Mouse (Mus musculus) CH12F3 (cell line): ENCODE results near the gene Ahnak2.

Source experiments
- in situ Hi-C: fragments of 300-500 bp; cut with MboI; formaldehyde crosslinking; loops from 2 replicates; pipeline ENCODE4 v1.14.3; 2020; ENCODE audit warnings: low sequenced_read_pairs

The Ahnak2 gene

DNA sequence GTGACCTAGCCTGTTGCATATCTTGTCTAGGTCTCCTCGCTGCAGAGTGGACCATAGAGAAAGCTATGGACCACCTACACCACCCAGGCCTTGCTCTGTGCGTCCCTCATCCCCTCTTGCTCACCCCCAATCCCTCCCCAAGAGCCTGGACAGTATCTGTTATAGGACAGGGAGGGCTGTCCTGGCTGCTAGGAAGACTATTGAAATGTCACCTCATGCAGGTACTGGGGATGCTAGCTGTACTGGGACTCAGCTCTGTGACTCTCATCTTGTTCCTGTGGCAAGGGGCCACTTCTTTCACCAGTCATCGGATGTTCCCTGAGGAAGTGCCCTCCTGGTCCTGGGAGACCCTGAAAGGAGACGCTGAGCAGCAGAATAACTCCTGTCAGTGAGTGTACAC is 39.3 kb downstream of the Ahnak2 start:
- in situ Hi-C loops = no loop called here

DNA sequence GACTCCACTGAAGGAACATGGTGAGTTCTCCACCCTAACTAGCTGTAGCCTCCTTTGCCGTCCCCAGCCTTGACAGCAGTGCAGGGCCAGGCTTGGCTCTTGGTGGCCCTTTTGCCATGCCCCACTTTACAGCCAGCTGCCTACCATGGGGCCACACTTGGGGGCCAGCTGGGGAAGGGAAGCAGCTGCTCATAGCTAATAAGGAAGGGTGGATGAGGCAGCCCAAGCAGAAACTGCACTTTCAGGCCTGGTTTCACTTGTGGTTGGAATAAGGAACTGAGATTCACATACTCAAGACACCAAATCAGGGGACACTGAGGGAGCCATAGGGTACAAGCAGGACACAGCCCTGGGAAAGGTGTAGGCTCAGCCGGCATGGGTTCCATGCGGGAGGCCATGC is 40.4 kb downstream of the Ahnak2 start:
- in situ Hi-C loops = no loop called here

DNA sequence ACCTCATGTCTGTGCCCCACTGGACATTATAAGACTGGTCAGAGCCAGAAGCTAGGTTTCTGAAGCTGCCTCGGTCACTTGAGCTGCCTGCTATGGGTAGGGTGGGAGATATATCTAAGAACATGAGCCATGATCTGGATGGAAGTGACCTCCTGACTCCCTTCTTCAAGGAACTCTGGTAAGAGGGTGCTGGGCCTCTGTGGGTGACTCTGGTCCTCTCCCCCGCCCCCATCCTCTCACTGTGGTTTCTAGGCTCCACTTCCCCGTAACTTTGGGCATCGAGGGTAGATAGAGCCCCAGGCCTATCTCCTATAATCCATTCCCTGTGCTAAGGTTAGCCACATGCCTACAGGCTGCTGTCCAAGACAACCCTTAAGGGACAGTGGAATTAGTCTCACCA is 41.0 kb downstream of the Ahnak2 start:
- in situ Hi-C loops = no loop called here

DNA sequence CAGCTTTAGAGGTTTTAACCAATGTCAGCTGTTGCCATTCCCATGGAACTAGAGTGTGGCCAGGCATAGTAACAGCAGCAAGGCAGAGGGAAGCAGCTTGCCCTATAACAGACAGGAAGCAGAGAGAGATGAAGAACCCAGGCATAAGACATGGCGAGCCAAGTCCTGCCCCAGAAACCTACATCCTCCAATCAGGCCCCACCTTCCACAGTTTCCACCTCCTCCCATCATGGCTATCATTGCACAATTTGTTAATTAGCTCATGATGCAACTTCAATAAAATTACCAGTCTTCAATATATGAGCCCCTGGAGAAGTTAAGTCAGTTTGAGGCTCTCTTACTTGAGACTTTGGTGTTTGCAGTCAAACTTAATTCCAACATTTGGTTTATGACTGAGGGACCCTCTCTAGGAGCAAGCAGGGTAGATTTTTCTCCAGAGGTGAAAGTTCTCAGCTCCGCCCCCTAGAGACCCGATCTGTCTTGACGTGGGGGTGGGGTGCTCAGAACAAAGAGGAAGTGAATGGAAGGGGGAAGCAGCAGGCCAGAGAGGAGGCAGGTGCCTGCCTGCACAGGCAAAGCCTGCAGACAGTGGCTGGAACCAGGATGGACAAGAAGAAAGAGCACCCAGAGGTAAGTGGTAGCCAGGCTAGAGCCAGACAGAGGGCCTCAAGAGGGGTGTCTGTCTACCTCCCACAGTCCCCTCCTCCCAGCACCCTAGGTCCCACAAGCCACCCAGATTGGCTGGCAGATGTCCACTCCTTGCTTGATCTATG is 42.1 kb downstream of the Ahnak2 start, which contains the start of gene Pld4:
Gene Pld4, plus strand, starts transcription at position 502 of the 773 bp plus-strand sequence.
- in situ Hi-C loops = no loop called here

DNA sequence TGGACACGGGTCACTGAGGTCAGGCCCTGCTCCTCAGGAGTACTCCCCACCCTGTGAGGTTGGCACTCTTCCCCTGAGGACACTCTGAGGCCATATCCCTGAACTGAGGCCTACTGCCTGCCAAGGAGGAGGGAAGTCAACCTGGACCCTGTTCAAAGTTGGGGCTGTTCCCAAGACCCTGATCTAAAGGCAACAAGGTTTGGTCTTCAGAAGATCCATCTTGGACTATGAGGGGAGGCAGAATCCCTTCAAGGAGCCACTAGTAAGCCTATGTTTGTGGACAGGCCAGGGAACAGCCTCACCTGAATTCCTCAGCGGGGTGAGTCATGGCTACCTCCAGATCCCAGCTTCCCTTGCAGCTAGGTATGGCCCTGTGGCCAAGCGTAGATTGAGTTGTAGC is 43.0 kb downstream of the Ahnak2 start:
- in situ Hi-C loops = no loop called here

DNA sequence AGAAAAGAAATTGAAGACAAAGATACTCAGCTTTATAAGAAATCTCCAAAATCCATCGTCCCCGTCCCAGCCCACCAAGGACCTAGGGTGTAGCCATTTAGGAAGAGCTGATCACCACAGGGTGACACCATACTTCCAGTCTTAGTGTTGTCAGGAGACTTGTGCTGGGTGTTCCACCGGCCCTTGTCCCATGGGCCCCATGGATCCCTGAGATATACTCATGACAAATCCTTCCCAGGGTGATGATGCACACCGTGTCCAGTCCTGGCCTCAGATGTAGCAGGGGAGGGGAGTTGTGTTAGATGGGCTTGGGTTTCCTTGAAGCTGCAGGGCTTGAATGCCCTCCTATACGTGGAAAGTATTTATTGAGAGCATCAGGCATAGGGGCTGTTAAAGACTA is 44.6 kb downstream of the Ahnak2 start:
- in situ Hi-C loops = no loop called here

DNA sequence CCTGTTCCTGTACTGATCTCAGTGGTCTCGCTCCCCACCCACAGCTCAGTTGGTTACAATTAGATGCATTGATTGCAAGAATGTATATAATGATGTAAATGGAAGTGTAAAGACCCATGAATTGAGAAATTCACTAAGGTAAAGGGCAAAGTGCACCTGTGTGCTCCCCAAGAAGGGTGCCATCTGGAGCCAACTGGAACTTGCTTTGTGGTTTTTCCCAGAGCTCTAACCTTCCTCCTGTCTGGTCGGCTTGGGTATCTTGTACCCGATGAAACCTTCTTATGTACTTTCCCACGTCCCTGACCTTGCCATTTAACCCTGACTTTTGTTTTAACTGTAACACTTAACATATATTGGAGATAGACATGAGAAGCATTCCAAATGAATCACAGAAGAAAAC is 46.6 kb downstream of the Ahnak2 start:
- in situ Hi-C loops = no loop called here

DNA sequence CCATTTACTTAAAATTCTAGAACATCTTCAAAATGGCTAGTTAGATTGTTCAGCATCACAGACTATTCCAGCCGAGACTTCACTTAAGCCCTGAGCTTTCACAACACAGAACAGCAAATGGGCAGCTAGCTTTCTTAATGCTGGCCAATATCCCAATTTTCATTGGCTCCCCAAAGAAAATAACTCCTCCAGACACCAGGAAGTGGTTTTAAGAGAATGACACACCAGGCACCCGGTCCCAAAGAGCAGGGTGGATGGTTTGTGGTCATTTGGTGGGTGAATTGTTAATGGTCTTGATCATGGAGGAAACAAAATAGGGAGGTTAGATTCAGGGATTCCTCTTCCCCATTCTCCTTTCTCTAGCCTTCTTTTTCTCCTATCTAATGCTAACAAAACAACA is 50.1 kb downstream of the Ahnak2 start:
- in situ Hi-C loops = no loop called here

DNA sequence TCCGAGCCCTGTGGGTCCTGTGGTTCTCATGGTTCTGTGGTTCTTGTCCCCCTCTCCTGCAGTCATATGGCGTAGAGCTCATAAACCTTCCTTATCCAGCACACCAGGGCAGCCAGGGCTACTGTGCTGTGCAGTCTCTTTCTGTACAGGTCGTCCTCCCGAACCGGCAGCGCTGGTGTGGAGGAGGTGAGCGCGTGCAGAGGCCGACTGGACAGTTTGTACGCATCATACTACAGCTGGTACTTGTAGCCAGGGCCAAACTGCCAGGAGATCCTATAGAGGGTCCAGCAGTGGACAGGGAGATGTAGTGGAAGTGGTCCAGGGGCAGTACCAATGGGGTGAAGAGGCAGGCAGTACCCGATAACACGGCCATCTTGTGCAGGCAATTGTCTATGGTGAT is 51.5 kb downstream of the Ahnak2 start:
- in situ Hi-C loops = no loop called here

DNA sequence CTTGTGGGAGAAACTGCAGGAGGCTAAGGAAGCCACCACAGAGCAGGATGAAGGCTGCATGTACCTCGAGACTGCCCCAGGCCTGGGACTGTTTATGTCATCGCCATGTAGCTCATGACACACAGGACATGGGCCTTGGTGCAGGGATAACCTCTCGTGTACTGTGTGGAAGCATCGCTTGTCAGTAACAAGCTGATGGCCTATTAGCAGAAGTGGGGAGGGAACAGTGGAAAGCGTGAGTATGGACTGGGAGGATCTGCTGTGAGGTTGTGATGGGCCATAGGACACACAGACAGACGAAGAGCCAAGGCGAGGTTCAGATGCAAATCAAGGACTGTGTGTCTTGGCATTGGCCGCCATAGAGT is 54.9 kb downstream of the Ahnak2 start:
- in situ Hi-C loops = loop anchor here (5.0 kb wide), 1 partner anchor 50 kb away; no protein-coding TSS in a partner anchor

DNA sequence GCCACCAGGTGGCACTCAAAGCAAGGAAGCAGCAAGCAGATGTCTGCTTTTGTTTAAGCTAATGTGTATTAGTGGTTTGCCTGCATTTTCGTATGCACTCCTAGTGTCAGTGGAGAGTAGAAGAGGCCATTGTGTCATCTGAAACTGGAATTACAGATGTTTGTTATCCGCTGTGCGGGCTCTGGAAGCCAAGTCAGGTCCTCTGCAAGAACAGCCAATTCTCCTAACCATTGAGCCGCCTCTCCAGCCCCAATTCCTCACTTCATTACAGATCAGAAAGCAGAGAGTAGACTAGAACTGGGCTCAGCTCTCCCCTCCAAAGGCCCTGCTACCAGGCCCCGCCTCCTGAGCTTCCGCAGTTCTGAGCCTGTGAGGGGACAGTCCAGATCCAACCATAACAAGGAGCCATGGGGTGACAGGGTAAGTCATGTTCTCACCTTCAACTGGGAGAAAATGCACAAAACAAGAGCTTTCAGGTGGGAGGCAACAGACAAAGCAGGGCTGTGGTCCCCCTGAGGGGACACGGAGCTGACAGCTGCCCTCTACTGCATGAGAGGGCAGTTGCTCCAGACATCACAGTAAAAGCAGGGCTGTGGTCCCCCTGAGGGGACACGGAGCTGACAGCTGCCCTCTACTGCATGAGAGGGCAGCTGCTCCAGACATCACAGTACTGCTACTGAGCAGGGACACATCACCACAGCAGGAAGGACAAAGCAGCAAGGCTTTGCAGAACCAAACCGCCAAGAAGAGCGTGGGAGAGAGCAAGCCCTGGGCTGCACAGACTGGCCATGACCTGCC is 55.5 kb downstream of the Ahnak2 start:
- in situ Hi-C loops = loop anchor here (5.0 kb wide), 1 partner anchor 50 kb away; no protein-coding TSS in a partner anchor

DNA sequence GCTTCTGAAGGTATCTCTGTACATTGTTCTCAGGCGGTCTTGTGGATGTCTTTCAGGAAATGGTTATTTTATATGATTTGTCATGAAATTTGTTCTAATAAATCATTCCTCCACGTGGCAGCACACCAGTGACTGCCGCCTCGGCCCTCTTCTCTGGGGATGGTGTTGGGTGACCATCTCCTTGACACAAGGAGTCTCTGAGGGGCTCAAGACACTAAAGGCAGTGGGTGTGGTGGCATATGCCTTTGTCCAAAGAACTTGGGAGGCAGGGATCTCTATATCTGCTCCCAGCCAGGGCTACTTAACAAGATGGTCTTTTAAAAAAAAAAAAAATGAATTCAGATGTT is 56.0 kb downstream of the Ahnak2 start:
- in situ Hi-C loops = loop anchor here (5.0 kb wide), 1 partner anchor 51 kb away; no protein-coding TSS in a partner anchor

DNA sequence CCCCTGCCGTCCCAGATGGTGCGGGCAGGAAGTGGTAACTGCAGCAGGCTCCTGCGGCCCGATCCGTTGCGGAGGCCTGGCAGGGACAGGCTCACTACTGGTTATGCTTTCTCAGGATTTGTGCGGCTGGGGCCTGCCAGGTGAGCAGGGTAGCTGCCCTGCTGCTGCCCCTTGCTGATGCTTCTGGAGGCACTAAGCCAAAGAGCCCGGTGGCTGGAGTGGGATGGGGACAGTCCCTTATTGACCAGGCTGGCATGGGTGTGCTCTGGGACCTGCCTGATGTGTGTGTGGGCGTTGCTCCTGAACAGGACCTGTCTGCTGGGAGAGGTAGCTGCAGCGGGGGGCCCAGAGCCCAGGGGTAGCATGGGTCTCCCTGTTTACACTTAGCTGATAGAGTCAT is 56.7 kb downstream of the Ahnak2 start:
- in situ Hi-C loops = loop anchor here (5.0 kb wide), 1 partner anchor 52 kb away; no protein-coding TSS in a partner anchor

DNA sequence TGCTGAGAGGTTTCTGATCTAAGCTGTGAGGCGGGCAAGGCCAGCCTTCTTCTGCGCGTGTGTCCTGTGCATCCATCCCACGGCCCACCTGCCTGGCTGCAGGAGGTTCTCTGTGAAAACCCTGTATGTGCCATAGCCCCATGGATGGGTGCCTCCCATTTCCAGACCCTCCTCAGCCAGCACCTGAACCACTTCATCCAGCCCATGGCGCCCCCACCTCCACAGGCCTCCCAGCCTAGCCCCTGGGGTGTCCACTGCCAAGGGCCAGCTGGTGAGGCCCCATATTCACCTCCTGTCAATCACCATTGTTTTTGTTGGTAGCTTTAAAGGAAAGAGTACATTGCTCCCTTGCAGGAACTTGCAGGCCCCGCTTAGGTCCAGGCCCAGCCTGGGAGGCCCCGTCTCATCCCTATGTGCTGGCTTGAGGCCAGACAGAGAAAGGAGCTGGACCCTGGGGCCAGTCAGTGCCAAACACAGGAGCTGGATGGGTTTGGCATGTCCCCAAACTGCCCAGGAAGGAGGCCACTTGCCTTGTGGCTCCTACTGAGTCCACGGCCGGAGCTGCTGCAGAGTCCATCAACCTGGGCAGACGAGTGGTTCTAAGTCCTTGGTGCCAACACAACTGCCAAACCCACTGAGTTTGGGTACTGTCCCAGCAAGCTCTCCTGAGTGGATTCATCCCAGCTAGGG is 57.4 kb downstream of the Ahnak2 start:
- in situ Hi-C loops = loop anchor here (5.0 kb wide), 1 partner anchor 52 kb away; no protein-coding TSS in a partner anchor

DNA sequence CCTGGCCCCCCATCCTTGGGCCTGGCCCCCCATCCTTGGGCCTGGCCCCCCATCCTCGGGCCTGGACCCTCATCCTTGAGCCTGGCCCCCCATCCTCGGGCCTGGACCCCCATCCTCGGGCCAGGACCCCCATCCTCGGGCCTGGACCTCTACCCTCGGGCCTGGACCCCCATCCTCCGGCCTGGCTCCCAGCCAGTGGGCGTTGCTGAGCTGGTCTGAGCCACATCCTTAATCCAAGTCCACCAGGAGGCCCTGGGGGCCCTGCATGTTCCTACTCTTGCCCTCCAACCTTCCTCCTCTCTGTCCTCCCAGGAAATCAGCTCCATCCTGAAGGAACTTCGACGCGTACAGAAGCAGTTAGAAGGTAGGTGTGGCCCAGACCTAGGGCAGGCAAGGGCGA is 58.2 kb downstream of the Ahnak2 start:
- in situ Hi-C loops = no loop called here

DNA sequence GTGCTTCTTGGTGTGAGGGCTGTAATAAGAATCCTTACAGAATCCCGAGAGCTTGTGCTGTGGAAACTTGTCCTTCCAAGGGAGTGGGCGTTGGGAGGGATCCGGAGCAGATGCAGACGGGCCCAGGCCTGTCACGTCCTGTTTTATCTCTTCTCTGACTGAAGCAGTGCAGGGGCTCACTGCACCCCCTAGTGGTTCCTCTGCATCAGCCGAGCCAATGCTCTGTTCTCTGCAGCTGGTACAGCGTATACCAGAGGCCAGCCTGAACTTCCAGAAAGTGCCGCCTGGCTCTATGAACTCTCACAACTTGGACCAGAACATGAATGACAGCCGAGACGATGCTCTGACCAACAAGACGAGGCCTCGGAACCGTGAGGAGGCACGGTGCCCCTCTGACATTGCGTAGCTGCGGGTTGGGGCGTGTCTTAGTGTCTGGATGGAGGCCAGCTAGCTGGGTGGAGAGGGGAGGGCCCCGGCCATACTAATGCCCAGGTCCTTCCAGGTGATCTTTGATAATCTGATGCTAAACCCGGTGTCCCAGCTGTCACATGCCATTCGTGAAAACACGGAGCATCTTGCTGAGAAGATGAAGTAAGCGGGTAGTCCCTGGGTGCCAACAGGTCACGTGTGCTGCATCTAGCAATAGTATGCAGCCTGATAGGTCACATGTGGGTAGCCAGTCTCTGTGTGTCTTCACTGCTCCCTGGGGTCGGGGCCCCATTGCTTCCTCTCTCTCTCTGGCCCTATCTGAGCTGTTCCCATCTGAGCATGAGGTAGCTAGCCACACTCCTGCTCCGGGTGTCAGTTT is 59.1 kb downstream of the Ahnak2 start:
- in situ Hi-C loops = no loop called here

DNA sequence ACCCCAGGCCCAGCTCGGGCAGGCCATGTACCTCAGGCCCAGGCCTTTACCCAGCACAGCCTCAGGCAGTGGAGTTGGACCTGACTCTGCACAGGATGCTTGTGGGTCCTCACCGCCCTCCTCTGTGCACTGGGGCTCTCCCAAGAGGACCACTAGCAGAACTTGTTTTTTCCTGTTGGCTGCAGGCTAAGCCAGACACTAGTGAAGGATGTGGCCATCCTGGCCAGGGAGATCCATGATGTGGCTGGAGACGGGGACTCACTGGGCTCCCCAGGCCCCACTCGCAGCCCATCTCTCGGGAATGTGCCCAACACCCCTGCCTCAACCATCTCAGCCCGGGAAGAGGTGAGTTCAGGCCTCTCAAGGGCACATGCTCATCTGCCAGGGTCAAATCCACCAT is 59.7 kb downstream of the Ahnak2 start:
- in situ Hi-C loops = no loop called here

DNA sequence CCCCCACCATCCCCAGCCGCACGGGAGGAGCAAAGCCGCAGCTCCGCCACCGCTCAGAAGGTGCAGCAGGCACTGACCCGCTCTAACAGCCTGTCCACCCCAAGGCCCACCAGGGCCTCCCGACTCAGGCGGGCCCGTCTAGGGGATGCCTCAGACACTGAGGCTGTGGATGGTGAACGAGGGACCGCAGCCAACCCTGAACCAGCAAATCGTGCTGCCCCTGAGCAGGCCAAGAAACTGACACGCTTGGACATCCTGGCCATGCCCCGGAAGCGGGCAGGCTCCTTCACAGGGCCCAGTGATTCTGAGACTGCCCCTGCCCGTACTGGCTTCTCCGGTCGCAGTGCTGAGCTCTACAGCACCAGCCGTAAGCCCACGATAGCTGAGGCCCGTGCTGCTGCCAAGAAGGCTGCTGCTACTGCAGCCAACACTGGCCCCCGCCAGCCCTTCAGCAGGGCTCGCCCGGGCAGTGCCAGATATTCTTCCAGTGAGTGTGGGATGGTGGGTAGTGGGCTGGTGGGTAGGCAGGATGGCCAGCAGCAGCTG is 63.4 kb downstream of the Ahnak2 start:
- in situ Hi-C loops = no loop called here

DNA sequence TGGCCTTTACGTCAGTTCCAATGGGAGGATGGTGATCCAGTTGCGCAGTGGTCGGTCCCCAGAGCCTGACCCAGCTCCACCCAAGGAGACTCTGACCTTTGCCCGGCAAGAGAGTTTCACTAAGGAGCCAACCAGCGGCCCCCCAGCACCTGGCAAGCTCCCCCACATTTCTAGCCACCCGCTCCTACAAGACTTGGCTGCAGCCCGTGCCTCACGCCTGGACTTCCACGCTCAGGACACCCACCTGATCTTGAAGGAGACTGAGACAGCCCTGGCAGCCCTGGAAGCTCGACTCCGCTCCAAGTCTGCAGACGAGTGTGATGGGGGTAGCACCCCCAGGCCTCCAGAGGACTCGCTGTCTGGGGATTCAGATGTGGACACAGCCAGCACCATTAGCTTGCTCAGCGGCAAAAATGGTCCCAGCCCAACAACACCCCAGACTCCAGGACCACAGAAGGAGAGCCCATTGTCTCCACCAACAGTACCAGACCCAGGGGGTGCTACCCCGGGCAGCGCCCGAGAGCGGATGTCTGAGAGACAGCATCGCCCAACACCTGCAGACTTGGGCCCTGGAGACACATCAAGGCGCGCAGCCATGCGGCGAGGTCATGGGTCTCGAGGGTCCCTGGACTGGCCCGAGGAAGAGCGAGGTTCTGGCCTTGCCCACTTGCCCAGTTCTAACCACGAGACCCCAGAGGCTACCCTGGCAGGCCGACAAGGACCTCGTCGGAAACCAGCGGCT is 64.0 kb downstream of the Ahnak2 start:
- in situ Hi-C loops = no loop called here

DNA sequence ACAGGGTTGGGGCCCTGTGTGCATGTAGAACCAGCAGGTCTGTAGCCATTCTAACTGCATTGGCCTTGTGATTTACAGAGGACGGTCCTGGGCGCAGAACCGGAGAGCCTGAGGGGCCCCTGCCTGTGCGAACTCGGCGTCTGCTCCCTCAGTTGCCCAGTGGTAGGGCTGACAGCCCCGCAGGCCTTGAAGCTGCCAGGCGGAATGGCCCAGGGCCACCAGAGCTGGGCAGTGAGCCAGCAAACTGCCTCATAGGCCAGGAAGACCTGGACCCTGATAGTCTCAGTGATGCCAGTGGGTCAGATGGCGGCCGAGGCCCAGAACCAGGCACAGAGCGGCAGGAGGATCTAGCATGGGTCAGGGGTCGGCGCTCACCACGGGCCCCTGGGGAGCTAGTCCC is 64.7 kb downstream of the Ahnak2 start:
- in situ Hi-C loops = no loop called here
